Mouse (Mus musculus) liver, embryonic 14.5 days (tissue): Measurements from ENCODE around the gene Gfer. TPM values are rescaled to one million over a fixed set of nuclear protein-coding genes. Genes with fewer than 3 reads are reported as not detected.

ENCODE experiments used
- ATAC-seq: fragments of 200-750 bp; cut with Nextera tagmentation; 2 replicates; pipeline ENCODE4 v1.8.0; 2017; ENCODE audit warnings: moderate number of reproducible peaks, mild to moderate bottlenecking, moderate library complexity; ENCODE audit not compliant: insufficient read depth
- DNase-seq, 3 experiments: peaks; one replicate each; pipeline ENCODE4 v3.0.0-alpha.2; 2012 to 2013; ENCODE audit warnings: low read depth in 3 of 3, low spot score in 3 of 3
- H3K27ac ChIP-seq: fragments of 300-500 bp; sonication (generic); 2 replicates; pipeline ENCODE4 v1.5.1; 2014; ENCODE audit warnings: moderate library complexity, mild to moderate bottlenecking, control low read depth, inconsistent platforms
- H3K27me3 ChIP-seq: fragments of 300-500 bp; sonication (generic); 2 replicates; pipeline ENCODE4 v1.6.1; 2014; ENCODE audit warnings: mild to moderate bottlenecking, low read length, moderate library complexity; ENCODE audit not compliant: control insufficient read depth, insufficient read depth
- H3K36me3 ChIP-seq: fragments of 300-500 bp; sonication (generic); replicated peaks from 2 replicates; pipeline ENCODE4 v1.6.1; 2014; ENCODE audit warnings: low read depth; ENCODE audit not compliant: control insufficient read depth, insufficient read depth
- H3K4me1 ChIP-seq, 2 experiments: fragments of 200-500 bp in 1 of 2; fragments of 300-500 bp in 1 of 2; sonication (generic) in 1 of 2; replicated peaks; 2 replicates each; pipeline ENCODE4 v1.6.1; 2012 to 2014; ENCODE audit warnings: antibody characterized with exemption in 1 of 2, inconsistent platforms in 1 of 2, low read length in 1 of 2; ENCODE audit not compliant: control insufficient read depth in 2 of 2, insufficient read depth in 2 of 2
- H3K4me2 ChIP-seq: fragments of 300-500 bp; sonication (generic); 2 replicates; pipeline ENCODE4 v1.6.1; 2014; ENCODE audit warnings: low read depth, mild to moderate bottlenecking, control low read depth, moderate library complexity
- H3K4me3 ChIP-seq, 2 experiments: fragments of 200-500 bp in 1 of 2; fragments of 300-500 bp in 1 of 2; sonication (generic) in 1 of 2; 2 replicates each; pipeline ENCODE4 v1.5.1; 2012 to 2014; ENCODE audit warnings: low read depth in 2 of 2, low read length in 2 of 2, mild to moderate bottlenecking in 2 of 2, control low read depth in 1 of 2, inconsistent platforms in 1 of 2, moderate library complexity in 1 of 2; ENCODE audit not compliant: insufficient read depth in 1 of 2
- H3K9ac ChIP-seq: fragments of 300-500 bp; sonication (generic); replicated peaks from 2 replicates; pipeline ENCODE4 v1.6.1; 2014; ENCODE audit warnings: mild to moderate bottlenecking, control low read depth, moderate library complexity
- H3K9me3 ChIP-seq: fragments of 300-500 bp; sonication (generic); 2 replicates; pipeline ENCODE4 v1.6.1; 2016; ENCODE audit warnings: low read length, mixed read lengths; ENCODE audit not compliant: control insufficient read depth
- CTCF ChIP-seq: IDR thresholded peaks from 2 replicates; pipeline ENCODE4 v1.5.1; 2016; ENCODE audit warnings: antibody characterized with exemption, low read depth, control low read depth
- EP300 ChIP-seq: IDR thresholded peaks from 2 replicates; pipeline ENCODE4 v1.6.1; 2016; ENCODE audit warnings: antibody characterized with exemption, low read depth
- whole genome bisulfite sequencing: fragments of 180-500 bp; shearing (Covaris S2); extraction: QIAGEN DNeasy Blood & Tissue Kit; methylation state at CpG from one replicate; pipeline ENCODE4 v1.1.7; 2014; ENCODE audit not compliant: insufficient replicate concordance; 5-methylcytosine and 5-hydroxymethylcytosine counted together
- polyA plus RNA-seq, 2 experiments: library from polyadenylated mRNA; depleted of rRNA in 1 of 2; stranded (reverse) in 1 of 2; unstranded in 1 of 2; fragments of >200 nt; fragmentation: Nextera tagmentation in 1 of 2; extraction: Ambion mirVana in 1 of 2; gene quantifications; 2 replicates each; pipeline versions ENCODE4 v1.2.1 to v1.2.3; 2012 to 2014

Gfer gene
- polyA plus RNA-seq, 2 experiments, result 19.5 to 32.3 TPM

- Histone ChIP-seq H3K4me1 (peaks cover 17 to 21% of the 10 kb centered on the region in 2 experiments), H3K27ac (no peak overlapping the region), H3K9ac (no peak overlapping the region), H3K4me2 (no peak overlapping the region), H3K27me3 (no peaks in the 10 kb centered on the region), H3K36me3 (no peaks in the 10 kb centered on the region), H3K9me3 (no peaks in the 10 kb centered on the region), H3K4me3 (no peak overlapping the region)
- DNase-seq, result no peak
- 79% methylated on average over 21 of the region's 21 CpGs for WGBS
- ATAC-seq, result no peak
- TF ChIP-seq EP300 (no peak), CTCF (no peak)
Measured at GRCm38 (mm10) chr17:24733434-24734050, 37.6 kb upstream of the Gfer start.

- no peaks in the 10 kb centered on the region for H3K9me3 ChIP-seq
Measured at GRCm38 (mm10) chr17:24732233-24732935, 36.4 kb upstream of the Gfer start.

GRCm38 (mm10) chr17:24730787-24731186 lies 34.8 kb upstream of the Gfer start:
- Histone ChIP-seq H3K4me1 (peaks cover 3% of the 10 kb centered on the region in 2 experiments), H3K9me3 (no peaks in the 10 kb centered on the region), H3K27me3 (no peaks in the 10 kb centered on the region), H3K9ac (no peak overlapping the region), H3K4me3 (no peak overlapping the region), H3K27ac (no peak overlapping the region), H3K36me3 (no peaks in the 10 kb centered on the region), H3K4me2 (no peak overlapping the region)
- DNase-seq (no peak), ATAC-seq (no peak)
- TF ChIP-seq EP300 (no peak), CTCF (no peak)
- 69% methylated on average over 14 of the region's 14 CpGs for WGBS

More at GRCm38 (mm10) chr17:24732233-24732935, 36.4 kb upstream of the Gfer start:
- TF ChIP-seq CTCF (no peak), EP300 (no peak)
- Histone ChIP-seq H3K4me2 (no peak overlapping the region), H3K36me3 (no peaks in the 10 kb centered on the region), H3K27me3 (no peaks in the 10 kb centered on the region), H3K9ac (no peak overlapping the region), H3K4me3 (no peak overlapping the region), H3K27ac (no peak overlapping the region), H3K4me1 (peaks cover 9 to 11% of the 10 kb centered on the region in 2 experiments)
- 77% methylated on average over 12 of the region's 12 CpGs for WGBS
- no peak for DNase-seq
- no peak for ATAC-seq

- WGBS, result 66% methylated on average over 6 of the region's 6 CpGs
- Histone ChIP-seq H3K4me1 (0 out of 4 replicates have a peak, but pooled peaks cover 0 to 2% of the 10 kb centered on the region in 2 experiments), H3K36me3 (no peaks in the 10 kb centered on the region), H3K9ac (no peak overlapping the region), H3K4me2 (no peak overlapping the region), H3K9me3 (no peaks in the 10 kb centered on the region), H3K27me3 (no peaks in the 10 kb centered on the region), H3K4me3 (no peak overlapping the region), H3K27ac (no peak overlapping the region)
- ATAC-seq (no peak), DNase-seq (no peak)
- no peak for TF ChIP-seq CTCF
- TF ChIP-seq EP300, result no peak
Measured at GRCm38 (mm10) chr17:24729067-24729466, 33.1 kb upstream of the Gfer start.

GRCm38 (mm10) chr17:24728184-24728583 lies 32.2 kb upstream of the Gfer start:
- H3K27me3 ChIP-seq, result no peaks in the 10 kb centered on the region
- H3K27ac ChIP-seq, result no peak overlapping the region
- H3K36me3 ChIP-seq, result no peaks in the 10 kb centered on the region
- DNase-seq, result no peak
- no peaks in the 10 kb centered on the region for H3K9me3 ChIP-seq
- no peak overlapping the region for H3K4me3 ChIP-seq
- TF ChIP-seq EP300 (no peak), CTCF (no peak)
- 65% methylated on average over 17 of the region's 17 CpGs for WGBS
- no peak overlapping the region for H3K9ac ChIP-seq
- peaks cover 4% of the 10 kb centered on the region in 2 experiments for H3K4me1 ChIP-seq
- ATAC-seq, result no peak
- no peak overlapping the region for H3K4me2 ChIP-seq
